Mouse (Mus musculus): Measurements from ENCODE around the gene Sh3d19. TPM values are rescaled to one million over a fixed set of nuclear protein-coding genes. Genes with fewer than 3 reads are reported as not detected.
"Not testable (repeated sequence)": the region's sequence is repeated elsewhere in the genome, so short reads cannot be mapped to it uniquely, and the experiment has no call there.

Sh3d19 gene
- polyA plus RNA-seq, 1 experiment from 2014 or later = 18.1 TPM

DNA sequence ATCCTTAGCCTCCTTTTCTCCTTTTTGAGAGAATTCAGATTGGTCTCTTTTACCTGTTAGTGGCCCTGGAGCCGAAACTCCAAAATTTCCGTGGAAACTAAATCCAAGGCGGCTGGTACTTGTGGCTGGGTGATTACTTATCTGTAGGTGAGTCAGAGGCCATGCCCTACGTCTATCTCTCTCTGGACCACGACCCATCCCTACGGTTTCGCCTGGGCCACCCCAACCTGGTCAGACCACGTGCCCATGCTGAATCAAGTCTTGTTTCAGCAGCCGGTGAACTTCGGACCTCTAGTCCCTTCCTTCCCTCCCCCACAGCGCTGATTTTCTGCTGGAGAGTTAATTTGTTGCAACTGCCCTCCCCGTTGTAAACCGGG lies 678 bp downstream of the Sh3d19 start:
- Histone ChIP-seq H3K27ac (no peak overlapping the region), H3K4me1 (replicated peaks; ENCODE audit: control insufficient read depth, insufficient read depth, low read length) (peaks cover 6% of the 10 kb centered on the region; the same call in 1 of the 2 replicates), H3K9ac (peak overlapping the region; percentile 80), H3K4me2 (replicated peaks) (peak overlapping the region; percentile 74), H3K36me3 (replicated peaks; ENCODE audit: control insufficient read depth, insufficient read depth) (no peaks in the 10 kb centered on the region), H3K27me3 (ENCODE audit: control insufficient read depth, insufficient read depth, low read length) (no peaks in the 10 kb centered on the region), H3K9me3 (ENCODE audit: control insufficient read depth, low read length) (no peaks in the 10 kb centered on the region), H3K4me3 (replicated peaks; ENCODE audit: low read length) (peak overlapping the region; percentile 78)
- peak; percentile 45 for DNase-seq (ENCODE audit: low spot score)
- WGBS = 1% methylated on average over 13 of the region's 13 CpGs
- 0 out of 2 replicates have a peak, but pooled peaks have one; percentile 16 for ATAC-seq (ENCODE audit: low FRiP score)

DNA sequence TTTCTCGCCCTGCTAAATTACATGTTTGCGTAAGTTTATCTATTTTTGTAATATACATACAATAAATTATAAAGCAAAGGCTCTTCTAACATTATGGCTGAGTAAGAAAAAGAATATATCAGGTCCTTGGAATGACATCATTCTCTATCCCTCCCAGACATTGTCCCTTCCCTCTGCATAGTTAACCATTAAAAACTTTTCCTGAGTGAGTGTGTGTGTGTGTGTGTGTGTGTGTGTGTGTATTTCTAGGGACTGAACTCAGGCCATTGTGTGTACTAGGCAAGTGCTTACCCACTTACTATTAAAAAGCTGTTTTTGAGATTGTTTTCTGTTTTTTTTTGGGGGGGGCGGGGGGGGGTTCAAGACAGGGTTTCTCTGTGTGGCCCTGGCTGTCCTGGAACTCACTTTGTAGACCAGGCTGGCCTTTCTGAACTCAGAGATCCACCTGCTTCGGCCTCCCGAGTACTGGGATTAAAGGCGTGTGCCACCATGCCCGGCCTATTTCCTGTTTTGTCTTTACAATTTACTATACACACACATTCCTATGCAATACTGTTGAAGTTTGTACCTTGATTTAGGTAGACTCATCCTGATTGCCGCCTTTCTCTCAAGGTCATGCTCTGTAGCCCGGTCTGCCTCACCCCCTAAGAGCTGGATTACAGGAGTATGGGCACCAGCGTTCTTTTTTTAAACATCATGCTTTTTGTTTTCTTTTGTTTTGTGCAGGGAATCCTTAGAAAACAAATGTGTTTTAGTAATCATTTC lies 2.6 kb downstream of the Sh3d19 start:
- ATAC-seq (ENCODE audit: low FRiP score) (no peak), DNase-seq (ENCODE audit: low spot score) (no peak)
- no peaks in the 10 kb centered on the region for H3K9me3 ChIP-seq (ENCODE audit: control insufficient read depth, low read length)
- no peaks in the 10 kb centered on the region for H3K36me3 ChIP-seq (replicated peaks; ENCODE audit: control insufficient read depth, insufficient read depth)
- 90% methylated on average over 10 of the region's 10 CpGs for WGBS
- no peak overlapping the region for H3K9ac ChIP-seq
- no peaks in the 10 kb centered on the region for H3K27me3 ChIP-seq (ENCODE audit: control insufficient read depth, insufficient read depth, low read length)
- no peak overlapping the region for H3K27ac ChIP-seq
- peaks cover 6% of the 10 kb centered on the region; the same call in 1 of the 2 replicates for H3K4me1 ChIP-seq (replicated peaks; ENCODE audit: control insufficient read depth, insufficient read depth, low read length)
- no peak overlapping the region for H3K4me2 ChIP-seq (replicated peaks)
- H3K4me3 ChIP-seq (replicated peaks; ENCODE audit: low read length) = no peak overlapping the region

DNA sequence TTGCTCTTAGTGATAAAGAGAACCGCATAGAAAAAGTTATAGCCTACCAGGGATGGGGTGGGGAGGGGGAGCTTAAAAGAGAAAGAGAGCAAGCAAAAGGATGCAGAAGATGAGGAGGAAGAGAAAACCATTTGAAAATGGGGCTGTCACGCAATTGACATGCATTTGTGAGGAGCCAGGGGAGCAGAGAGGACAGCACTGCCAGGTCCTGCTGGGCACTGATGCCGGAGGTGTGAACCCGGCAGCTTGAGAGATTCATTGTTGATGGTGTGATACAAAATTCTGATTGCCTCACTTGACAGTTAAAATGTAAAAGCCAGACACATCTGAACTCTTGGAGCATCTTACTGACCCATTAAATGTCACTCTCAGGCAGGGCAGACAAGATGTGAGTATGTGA lies 3.5 kb downstream of the Sh3d19 start:
- WGBS = 67% methylated on average over 4 of the region's 4 CpGs
- Histone ChIP-seq H3K4me3 (replicated peaks; ENCODE audit: low read length) (no peak overlapping the region), H3K4me1 (replicated peaks; ENCODE audit: control insufficient read depth, insufficient read depth, low read length) (peaks cover 6% of the 10 kb centered on the region; the same call in 1 of the 2 replicates), H3K4me2 (replicated peaks) (no peak overlapping the region), H3K9me3 (ENCODE audit: control insufficient read depth, low read length) (no peaks in the 10 kb centered on the region), H3K36me3 (replicated peaks; ENCODE audit: control insufficient read depth, insufficient read depth) (no peaks in the 10 kb centered on the region), H3K27me3 (ENCODE audit: control insufficient read depth, insufficient read depth, low read length) (no peaks in the 10 kb centered on the region), H3K27ac (no peak overlapping the region), H3K9ac (no peak overlapping the region)
- ATAC-seq (ENCODE audit: low FRiP score) (no peak), DNase-seq (ENCODE audit: low spot score) (no peak)

DNA sequence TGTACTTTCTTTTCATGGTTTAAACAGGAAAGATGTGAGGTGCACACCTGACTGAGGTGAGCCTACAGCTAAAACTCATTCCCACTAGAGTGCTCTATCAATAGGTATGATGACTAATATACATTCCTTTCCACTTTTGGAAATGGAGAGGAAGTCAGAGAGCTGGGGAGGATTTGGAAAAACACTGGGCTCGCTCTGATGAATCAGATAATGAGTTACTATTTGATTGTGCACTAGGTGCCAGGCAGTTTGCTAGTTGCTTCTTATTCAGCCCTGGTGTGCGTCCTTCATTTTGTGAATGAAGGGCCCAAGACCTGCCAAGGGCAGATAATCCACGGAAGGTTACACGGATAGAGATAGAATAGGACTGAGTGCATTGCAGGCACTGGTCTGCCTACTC lies 9.1 kb downstream of the Sh3d19 start:
- ATAC-seq (ENCODE audit: low FRiP score) (no peak), DNase-seq (ENCODE audit: low spot score) (no peak)
- Histone ChIP-seq H3K36me3 (replicated peaks; ENCODE audit: control insufficient read depth, insufficient read depth) (no peaks in the 10 kb centered on the region), H3K9me3 (ENCODE audit: control insufficient read depth, low read length) (no peaks in the 10 kb centered on the region), H3K9ac (no peak overlapping the region), H3K4me1 (replicated peaks; ENCODE audit: control insufficient read depth, insufficient read depth, low read length) (no peaks in the 10 kb centered on the region), H3K27ac (no peak overlapping the region), H3K27me3 (ENCODE audit: control insufficient read depth, insufficient read depth, low read length) (no peaks in the 10 kb centered on the region), H3K4me3 (replicated peaks; ENCODE audit: low read length) (no peak overlapping the region), H3K4me2 (replicated peaks) (no peak overlapping the region)
- WGBS = 97% methylated on average over 4 of the region's 4 CpGs

DNA sequence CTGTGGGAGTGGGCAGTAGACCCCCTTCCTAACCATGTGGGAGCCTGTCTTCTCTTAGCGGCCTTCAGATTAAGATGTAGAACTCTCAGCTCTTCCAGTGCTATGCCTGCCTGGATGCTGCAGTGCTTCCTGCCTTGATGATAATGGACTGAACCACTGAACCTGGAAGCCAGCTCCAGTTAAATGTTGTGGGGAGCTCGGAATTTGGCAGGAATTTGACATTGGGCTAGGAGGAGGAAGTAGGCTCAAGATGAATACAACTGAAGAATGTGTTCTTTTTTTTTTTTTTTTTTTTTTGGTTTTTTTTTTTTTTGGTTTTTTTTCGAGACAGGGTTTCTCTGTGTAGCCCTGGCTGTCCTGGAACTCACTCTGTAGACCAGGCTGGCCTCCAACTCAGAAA lies 10.9 kb downstream of the Sh3d19 start:
- not testable (repeated sequence) for H3K9ac ChIP-seq; ATAC-seq (ENCODE audit: low FRiP score); H3K4me1 ChIP-seq (replicated peaks; ENCODE audit: control insufficient read depth, insufficient read depth, low read length); H3K36me3 ChIP-seq (replicated peaks; ENCODE audit: control insufficient read depth, insufficient read depth); H3K27ac ChIP-seq; H3K27me3 ChIP-seq (ENCODE audit: control insufficient read depth, insufficient read depth, low read length); H3K4me2 ChIP-seq (replicated peaks); H3K9me3 ChIP-seq (ENCODE audit: control insufficient read depth, low read length); DNase-seq (ENCODE audit: low spot score); H3K4me3 ChIP-seq (replicated peaks; ENCODE audit: low read length)
- 87% methylated on average over 3 of the region's 3 CpGs for WGBS

DNA sequence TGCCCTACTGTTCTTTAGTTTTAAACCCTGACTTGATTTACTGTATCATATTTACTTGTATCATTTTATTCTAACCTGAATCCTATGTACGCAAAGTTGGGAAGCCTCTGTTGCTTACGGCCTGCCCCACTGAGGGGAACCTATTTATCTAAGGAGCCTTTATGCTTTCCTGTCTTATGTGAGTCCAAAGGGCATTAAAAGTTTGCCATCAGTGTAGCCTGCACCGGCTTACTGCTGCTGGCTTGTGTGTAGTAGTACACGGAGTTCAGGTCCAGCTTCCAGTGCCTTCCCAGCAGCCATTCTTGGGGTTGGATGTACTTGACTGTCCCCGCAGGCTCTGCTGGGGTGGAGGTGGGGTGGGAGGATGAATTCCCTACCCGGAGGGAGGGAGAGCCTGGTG lies 13.6 kb downstream of the Sh3d19 start:
- H3K27me3 ChIP-seq (ENCODE audit: control insufficient read depth, insufficient read depth, low read length) = no peaks in the 10 kb centered on the region
- H3K27ac ChIP-seq = no peak overlapping the region
- no peak overlapping the region for H3K4me3 ChIP-seq (replicated peaks; ENCODE audit: low read length)
- no peak for DNase-seq (ENCODE audit: low spot score)
- WGBS = 93% methylated on average over 6 of the region's 6 CpGs
- no peaks in the 10 kb centered on the region for H3K9me3 ChIP-seq (ENCODE audit: control insufficient read depth, low read length)
- H3K9ac ChIP-seq = no peak overlapping the region
- H3K4me1 ChIP-seq (replicated peaks; ENCODE audit: control insufficient read depth, insufficient read depth, low read length) = no peaks in the 10 kb centered on the region
- H3K36me3 ChIP-seq (replicated peaks; ENCODE audit: control insufficient read depth, insufficient read depth) = no peaks in the 10 kb centered on the region
- no peak overlapping the region for H3K4me2 ChIP-seq (replicated peaks)
- no peak for ATAC-seq (ENCODE audit: low FRiP score)

DNA sequence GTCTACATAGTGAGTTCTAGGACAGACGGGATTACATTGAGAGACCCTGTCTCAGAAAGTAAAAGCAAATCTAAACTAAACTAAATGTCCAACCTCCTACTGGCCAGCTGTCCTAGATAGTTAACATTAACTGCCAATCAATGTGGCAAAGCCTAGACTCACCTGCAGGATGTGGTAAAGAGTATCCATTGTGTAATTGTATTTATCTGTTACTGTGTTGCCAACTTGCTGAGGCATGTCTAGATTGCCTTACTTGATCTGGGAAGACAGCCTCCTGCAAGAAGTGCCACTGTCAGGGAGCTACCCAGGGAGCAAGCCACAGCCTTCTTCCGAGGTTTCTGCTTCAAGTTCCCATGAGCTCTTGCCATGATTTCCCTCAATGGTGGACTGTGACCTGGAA lies 16.3 kb downstream of the Sh3d19 start:
- DNase-seq (ENCODE audit: low spot score) (no peak), ATAC-seq (ENCODE audit: low FRiP score) (no peak)
- WGBS = 86% methylated on average over 2 of the region's 2 CpGs

DNA sequence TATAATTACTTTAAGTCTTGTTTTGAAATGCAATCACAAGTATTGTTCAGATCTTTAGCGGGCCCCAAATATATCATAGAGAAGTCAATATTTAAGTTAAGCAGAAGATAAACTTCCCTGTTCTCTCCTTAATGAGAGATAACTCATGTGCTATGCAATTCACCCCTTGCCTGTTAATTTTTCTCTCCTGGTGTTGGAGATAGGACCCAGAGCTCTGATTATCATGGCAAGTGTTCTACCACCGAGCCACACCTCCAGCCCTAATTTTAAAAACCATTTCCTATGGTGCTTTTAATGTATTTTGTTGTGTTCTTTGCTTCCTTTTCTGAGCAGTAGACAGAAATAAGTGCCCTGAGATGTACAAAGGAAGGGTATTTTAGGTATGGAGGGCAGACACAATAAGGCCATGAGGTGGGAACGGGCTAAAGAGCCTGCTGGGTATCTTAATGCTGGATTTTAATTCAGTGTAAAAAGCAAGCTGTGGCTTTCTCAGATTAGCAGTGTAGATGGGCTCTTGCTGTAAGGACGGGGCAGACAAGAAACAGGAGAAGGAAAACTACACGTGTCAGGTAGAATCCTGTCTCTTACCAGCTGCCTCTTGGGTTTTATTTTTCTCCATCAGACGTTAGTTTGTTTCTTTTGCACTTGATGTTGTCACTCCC lies 20.4 kb downstream of the Sh3d19 start:
- Histone ChIP-seq H3K4me1 (replicated peaks; ENCODE audit: control insufficient read depth, insufficient read depth, low read length) (no peaks in the 10 kb centered on the region), H3K9ac (no peak overlapping the region), H3K36me3 (replicated peaks; ENCODE audit: control insufficient read depth, insufficient read depth) (no peaks in the 10 kb centered on the region), H3K27ac (no peak overlapping the region), H3K27me3 (ENCODE audit: control insufficient read depth, insufficient read depth, low read length) (no peaks in the 10 kb centered on the region), H3K4me2 (replicated peaks) (no peak overlapping the region), H3K9me3 (ENCODE audit: control insufficient read depth, low read length) (no peaks in the 10 kb centered on the region), H3K4me3 (replicated peaks; ENCODE audit: low read length) (no peak overlapping the region)
- ATAC-seq (ENCODE audit: low FRiP score) (no peak), DNase-seq (ENCODE audit: low spot score) (no peak)
- 74% methylated on average over 6 of the region's 6 CpGs for WGBS

More for the DNA sequence above, 16.3 kb downstream of the Sh3d19 start:
- Histone ChIP-seq H3K9ac (no peak overlapping the region), H3K4me2 (replicated peaks) (no peak overlapping the region), H3K4me3 (replicated peaks; ENCODE audit: low read length) (no peak overlapping the region), H3K27ac (no peak overlapping the region), H3K36me3 (replicated peaks; ENCODE audit: control insufficient read depth, insufficient read depth) (no peaks in the 10 kb centered on the region), H3K4me1 (replicated peaks; ENCODE audit: control insufficient read depth, insufficient read depth, low read length) (no peaks in the 10 kb centered on the region), H3K9me3 (ENCODE audit: control insufficient read depth, low read length) (no peaks in the 10 kb centered on the region), H3K27me3 (ENCODE audit: control insufficient read depth, insufficient read depth, low read length) (no peaks in the 10 kb centered on the region)

DNA sequence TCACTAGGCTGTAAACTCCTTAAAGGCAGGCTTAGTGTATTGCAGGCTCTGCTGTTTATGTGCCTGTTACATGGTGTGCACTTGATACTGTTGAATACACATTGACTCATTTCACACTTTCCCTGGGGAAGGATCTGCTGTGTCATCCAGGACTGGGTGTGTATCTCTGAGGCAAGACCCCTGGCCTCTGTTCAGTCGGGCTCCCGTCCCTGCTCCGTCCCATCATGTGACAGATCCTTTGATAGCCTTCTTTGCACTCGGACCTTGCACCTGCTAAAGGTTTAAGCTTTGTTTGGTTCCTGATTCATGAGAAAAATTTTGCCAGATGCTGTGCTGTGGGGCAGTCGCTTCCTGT lies 20.9 kb downstream of the Sh3d19 start:
- H3K36me3 ChIP-seq (replicated peaks; ENCODE audit: control insufficient read depth, insufficient read depth) = no peaks in the 10 kb centered on the region
- H3K4me2 ChIP-seq (replicated peaks) = no peak overlapping the region
- H3K4me1 ChIP-seq (replicated peaks; ENCODE audit: control insufficient read depth, insufficient read depth, low read length) = no peaks in the 10 kb centered on the region
- no peak overlapping the region for H3K27ac ChIP-seq
- no peak for DNase-seq (ENCODE audit: low spot score)
- WGBS = 73% methylated on average over 5 of the region's 5 CpGs
- no peaks in the 10 kb centered on the region for H3K9me3 ChIP-seq (ENCODE audit: control insufficient read depth, low read length)
- no peak for ATAC-seq (ENCODE audit: low FRiP score)
- no peak overlapping the region for H3K4me3 ChIP-seq (replicated peaks; ENCODE audit: low read length)
- H3K9ac ChIP-seq = no peak overlapping the region
- no peaks in the 10 kb centered on the region for H3K27me3 ChIP-seq (ENCODE audit: control insufficient read depth, insufficient read depth, low read length)

Data from hindbrain, embryonic 14.5 days (tissue).